Mouse (Mus musculus) neural tube, embryonic 13.5 days (tissue): ENCODE data around the gene Wdr90. TPM values are rescaled to one million over a fixed set of nuclear protein-coding genes. Genes with fewer than 3 reads are reported as not detected.

Experiments
- ATAC-seq: fragments of 200-750 bp; cut with Nextera tagmentation; 2 replicates; pipeline ENCODE4 v1.8.0; 2017; ENCODE audit warnings: low read depth, mild to moderate bottlenecking, moderate TSS enrichment, moderate library complexity
- H3K27ac ChIP-seq: fragments of 300-500 bp; sonication (generic); replicated peaks from 2 replicates; pipeline ENCODE4 v1.5.1; 2015; ENCODE audit warnings: moderate library complexity, mild to moderate bottlenecking, inconsistent platforms
- H3K27me3 ChIP-seq: fragments of 300-500 bp; sonication (generic); 2 replicates; pipeline ENCODE4 v1.6.1; 2015; ENCODE audit warnings: mild to moderate bottlenecking, inconsistent platforms
- H3K36me3 ChIP-seq: fragments of 300-500 bp; sonication (generic); 2 replicates; pipeline ENCODE4 v1.6.1; 2015; ENCODE audit warnings: mild to moderate bottlenecking, inconsistent platforms
- H3K4me1 ChIP-seq: fragments of 300-500 bp; sonication (generic); replicated peaks from 2 replicates; pipeline ENCODE4 v1.6.1; 2015; ENCODE audit warnings: inconsistent platforms
- H3K4me2 ChIP-seq: fragments of 300-500 bp; sonication (generic); 2 replicates; pipeline ENCODE4 v1.6.1; 2015; ENCODE audit warnings: inconsistent platforms, mild to moderate bottlenecking, moderate library complexity
- H3K4me3 ChIP-seq: fragments of 300-500 bp; sonication (generic); 2 replicates; pipeline ENCODE4 v1.5.1; 2015; ENCODE audit warnings: mild to moderate bottlenecking, inconsistent platforms
- H3K9ac ChIP-seq: fragments of 300-500 bp; sonication (generic); 2 replicates; pipeline ENCODE4 v1.6.1; 2015; ENCODE audit warnings: moderate library complexity, mild to moderate bottlenecking, inconsistent platforms
- H3K9me3 ChIP-seq: fragments of 300-500 bp; sonication (generic); 2 replicates; pipeline ENCODE4 v1.6.1; 2016; ENCODE audit warnings: inconsistent platforms
- WGBS: fragments of 180-500 bp; shearing (Covaris S2); methylation state at CpG from one replicate; pipeline ENCODE4 v1.1.7; 2015; 5-methylcytosine and 5-hydroxymethylcytosine counted together
- polyA plus RNA-seq: library from polyadenylated mRNA; unstranded; fragments of >200 nt; fragmentation: Nextera tagmentation; extraction: Ambion mirVana; gene quantifications from 2 replicates; pipeline ENCODE4 v1.2.1, GENCODE M21; 2015

Gene Wdr90
- 14.1 and 15.6 TPM in 2 replicates for polyA plus RNA-seq

GRCm38 (mm10) chr17:25860832-25861703, at the start of gene Wdr90:
Gene Wdr90, minus strand, starts transcription at chr17:25861501.
- Histone ChIP-seq H3K4me3 (peak within 1 kb of the TSS; percentile 68), H3K4me1 (peaks cover 19% of the 10 kb centered on the region), H3K36me3 (no peaks in the 10 kb centered on the region), H3K9me3 (no peaks in the 10 kb centered on the region), H3K27me3 (no peaks in the 10 kb centered on the region), H3K4me2 (peak within 1 kb of the TSS; percentile 88), H3K27ac (peak within 1 kb of the TSS; percentile 90), H3K9ac (peak within 1 kb of the TSS; percentile 83)
- ATAC-seq: peak; percentile 94
- WGBS: 4% methylated on average over 65 of the region's 65 CpGs

GRCm38 (mm10) chr17:25907640-25908039, 46.3 kb upstream of the Wdr90 start:
- Histone ChIP-seq H3K27me3 (no peaks in the 10 kb centered on the region), H3K9ac (no peak overlapping the region), H3K27ac (no peak overlapping the region), H3K36me3 (peaks cover 4% of the 10 kb centered on the region; the same call in 1 of the 2 replicates), H3K9me3 (no peaks in the 10 kb centered on the region), H3K4me2 (no peak overlapping the region), H3K4me1 (no peaks in the 10 kb centered on the region), H3K4me3 (no peak overlapping the region)
- 87% methylated on average over 2 of the region's 2 CpGs for WGBS
- ATAC-seq: no peak

- peaks cover 12% of the 10 kb centered on the region; the same call in 1 of the 2 replicates for H3K36me3 ChIP-seq
- no peak overlapping the region for H3K4me3 ChIP-seq
- no peaks in the 10 kb centered on the region for H3K27me3 ChIP-seq
- ATAC-seq: no peak
- no peak overlapping the region for H3K4me2 ChIP-seq
- H3K27ac ChIP-seq: no peak overlapping the region
- H3K9me3 ChIP-seq: no peaks in the 10 kb centered on the region
- H3K9ac ChIP-seq: no peak overlapping the region
- 84% methylated on average over 3 of the region's 3 CpGs for WGBS
- H3K4me1 ChIP-seq: no peaks in the 10 kb centered on the region
Measured at GRCm38 (mm10) chr17:25903061-25903460, 41.8 kb upstream of the Wdr90 start.

DNA sequence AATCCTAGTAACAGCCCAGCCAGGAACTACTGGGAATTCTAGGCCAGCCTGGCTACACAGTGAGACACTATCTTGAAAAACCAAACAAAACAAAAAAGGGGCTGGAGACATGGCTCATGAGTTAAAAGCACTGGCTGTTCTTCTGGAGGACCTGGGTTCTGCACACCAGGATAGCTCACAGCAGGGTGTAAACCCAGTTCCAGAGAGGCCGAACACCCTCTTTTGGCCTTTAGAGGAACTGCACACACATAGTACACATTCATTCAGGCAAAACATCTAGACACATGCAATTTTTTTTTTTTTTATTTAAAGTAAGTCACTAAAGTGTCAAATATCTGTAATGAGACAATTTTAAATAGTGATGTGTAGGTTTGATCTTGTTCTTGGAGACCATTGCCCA, 38.9 kb upstream of the Wdr90 start:
- peaks cover 8% of the 10 kb centered on the region; the same call in 1 of the 2 replicates for H3K36me3 ChIP-seq
- H3K27me3 ChIP-seq: no peaks in the 10 kb centered on the region
- no peaks in the 10 kb centered on the region for H3K9me3 ChIP-seq
- no peak overlapping the region for H3K27ac ChIP-seq
- H3K4me2 ChIP-seq: no peak overlapping the region
- 94% methylated on average over 1 of the region's 1 CpGs for WGBS
- H3K4me1 ChIP-seq: peaks cover 14% of the 10 kb centered on the region; the same call in 1 of the 2 replicates
- ATAC-seq: no peak
- no peak overlapping the region for H3K9ac ChIP-seq
- no peak overlapping the region for H3K4me3 ChIP-seq

- Histone ChIP-seq H3K4me3 (no peak overlapping the region), H3K27ac (no peak overlapping the region), H3K36me3 (peaks cover 8% of the 10 kb centered on the region; the same call in 1 of the 2 replicates), H3K4me2 (no peak overlapping the region), H3K9me3 (no peaks in the 10 kb centered on the region), H3K4me1 (peaks cover 17% of the 10 kb centered on the region), H3K27me3 (no peaks in the 10 kb centered on the region), H3K9ac (no peak overlapping the region)
- WGBS: 74% methylated on average over 12 of the region's 12 CpGs
- ATAC-seq: no peak
Measured at GRCm38 (mm10) chr17:25895891-25896290, 34.6 kb upstream of the Wdr90 start.

DNA sequence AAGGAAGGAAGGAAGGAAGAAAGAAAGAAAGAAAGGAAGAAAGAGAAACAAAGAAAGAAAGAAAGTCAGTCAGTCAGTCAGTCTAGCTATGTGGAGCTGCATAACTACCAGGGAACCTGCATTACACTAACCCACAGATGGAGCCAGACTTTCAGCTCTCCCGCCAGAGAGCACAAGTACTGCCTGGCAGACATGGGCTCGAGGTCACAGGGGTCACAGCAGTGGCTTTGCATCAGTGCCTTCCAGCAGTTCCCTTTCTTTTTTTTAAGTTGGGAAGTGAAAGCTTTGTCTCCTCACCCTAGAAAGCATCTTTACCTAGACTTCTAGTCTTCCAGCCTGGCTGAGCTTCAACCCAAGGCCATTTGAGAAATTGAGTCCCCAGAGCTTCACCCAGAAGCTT, 34.1 kb upstream of the Wdr90 start:
- H3K4me2 ChIP-seq: no peak overlapping the region
- H3K27me3 ChIP-seq: no peaks in the 10 kb centered on the region
- no peak overlapping the region for H3K27ac ChIP-seq
- H3K4me1 ChIP-seq: peaks cover 17% of the 10 kb centered on the region
- peaks cover 3% of the 10 kb centered on the region; the same call in 1 of the 2 replicates for H3K36me3 ChIP-seq
- no peak for ATAC-seq
- no peak overlapping the region for H3K4me3 ChIP-seq
- H3K9me3 ChIP-seq: no peaks in the 10 kb centered on the region
- WGBS: 31% methylated on average over 2 of the region's 2 CpGs
- no peak overlapping the region for H3K9ac ChIP-seq

DNA sequence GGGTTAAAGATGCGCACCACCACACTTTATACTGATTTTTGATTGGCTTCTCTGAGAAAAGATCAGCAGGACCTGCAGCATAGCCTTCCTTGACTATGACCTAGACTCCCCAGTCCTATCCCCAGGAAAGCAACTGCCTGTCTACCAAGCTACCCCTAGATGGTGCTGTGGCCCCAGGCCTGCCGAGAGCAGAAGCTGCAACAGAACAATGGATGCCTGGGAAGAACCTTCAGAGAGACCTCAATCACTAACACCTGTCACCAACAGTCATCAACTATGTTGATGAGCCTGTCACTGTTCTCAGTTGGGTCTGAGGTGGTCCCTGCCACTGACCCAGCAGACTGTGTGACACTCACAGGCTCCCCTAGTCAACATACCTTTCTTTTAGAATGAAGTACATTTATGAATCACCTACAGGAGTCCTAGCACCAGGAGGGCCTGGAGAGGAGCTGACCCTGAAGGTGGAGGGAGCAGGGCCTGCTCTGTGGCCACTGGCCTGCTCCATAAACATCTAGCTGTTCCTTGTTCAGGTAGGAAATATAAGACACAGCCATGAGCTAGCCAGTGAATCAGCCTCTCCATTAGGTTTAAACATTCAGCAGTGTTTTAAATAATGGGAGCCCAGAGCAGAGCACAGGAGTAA, 32.8 kb upstream of the Wdr90 start:
- H3K4me2 ChIP-seq: no peak overlapping the region
- H3K27me3 ChIP-seq: no peaks in the 10 kb centered on the region
- H3K9me3 ChIP-seq: no peaks in the 10 kb centered on the region
- H3K4me1 ChIP-seq: peaks cover 17% of the 10 kb centered on the region
- peak; percentile 82 for ATAC-seq
- no peak overlapping the region for H3K4me3 ChIP-seq
- H3K9ac ChIP-seq: no peak overlapping the region
- peak overlapping the region; percentile 70 for H3K27ac ChIP-seq
- 26% methylated on average over 2 of the region's 2 CpGs for WGBS
- peaks cover 12% of the 10 kb centered on the region for H3K36me3 ChIP-seq

GRCm38 (mm10) chr17:25888837-25889236, 27.5 kb upstream of the Wdr90 start:
- 90% methylated on average over 3 of the region's 3 CpGs for WGBS

DNA sequence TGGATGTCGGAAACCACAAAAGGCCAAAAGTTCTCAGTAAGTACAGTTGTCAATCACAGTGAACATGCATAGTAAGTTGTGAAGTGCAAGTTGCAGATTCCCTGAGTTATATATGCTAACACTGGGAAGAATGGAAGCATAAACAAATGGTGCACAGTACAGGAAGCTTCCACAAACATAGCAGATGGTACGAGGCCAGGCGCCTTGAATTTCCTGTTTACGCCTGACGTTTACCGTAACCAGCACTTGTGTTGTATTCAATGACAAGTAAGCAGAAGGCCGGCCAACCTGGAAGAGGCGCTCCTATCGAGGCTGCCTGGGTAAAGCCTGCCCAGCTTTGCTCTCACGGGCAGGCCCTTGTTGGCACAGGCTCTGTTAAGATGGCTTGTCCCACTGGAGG, 26.2 kb upstream of the Wdr90 start:
- no peak overlapping the region for H3K27ac ChIP-seq
- no peaks in the 10 kb centered on the region for H3K27me3 ChIP-seq
- no peak overlapping the region for H3K4me3 ChIP-seq
- peaks cover 59% of the 10 kb centered on the region for H3K36me3 ChIP-seq
- no peaks in the 10 kb centered on the region for H3K9me3 ChIP-seq
- ATAC-seq: no peak
- WGBS: 84% methylated on average over 10 of the region's 10 CpGs
- H3K4me1 ChIP-seq: no peaks in the 10 kb centered on the region; the same call in 1 of the 2 replicates
- no peak overlapping the region for H3K9ac ChIP-seq
- no peak overlapping the region for H3K4me2 ChIP-seq

More at GRCm38 (mm10) chr17:25888837-25889236, 27.5 kb upstream of the Wdr90 start:
- H3K27me3 ChIP-seq: no peaks in the 10 kb centered on the region
- no peaks in the 10 kb centered on the region; the same call in 1 of the 2 replicates for H3K4me1 ChIP-seq
- H3K9me3 ChIP-seq: no peaks in the 10 kb centered on the region
- no peak for ATAC-seq
- no peak overlapping the region for H3K27ac ChIP-seq
- H3K4me3 ChIP-seq: no peak overlapping the region
- no peak overlapping the region for H3K4me2 ChIP-seq
- no peak overlapping the region for H3K9ac ChIP-seq
- peaks cover 45% of the 10 kb centered on the region for H3K36me3 ChIP-seq

- Histone ChIP-seq H3K27ac (no peak overlapping the region), H3K9ac (no peak overlapping the region), H3K4me2 (no peak overlapping the region), H3K4me1 (peaks cover under 1% of the 10 kb centered on the region; the same call in 1 of the 2 replicates), H3K27me3 (no peaks in the 10 kb centered on the region), H3K9me3 (no peaks in the 10 kb centered on the region), H3K4me3 (no peak overlapping the region), H3K36me3 (peaks cover 66% of the 10 kb centered on the region)
- no peak for ATAC-seq
Measured at GRCm38 (mm10) chr17:25886806-25887205, 25.5 kb upstream of the Wdr90 start.

- Histone ChIP-seq H3K27ac (no peak overlapping the region), H3K9ac (no peak overlapping the region), H3K4me1 (peaks cover 12% of the 10 kb centered on the region), H3K4me3 (no peak overlapping the region), H3K27me3 (no peaks in the 10 kb centered on the region), H3K9me3 (no peaks in the 10 kb centered on the region), H3K4me2 (no peak overlapping the region), H3K36me3 (peaks cover 70% of the 10 kb centered on the region)
- WGBS: 55% methylated on average over 4 of the region's 4 CpGs
- ATAC-seq: no peak
Measured at GRCm38 (mm10) chr17:25885636-25886035, 24.3 kb upstream of the Wdr90 start.

GRCm38 (mm10) chr17:25883824-25884223, 22.5 kb upstream of the Wdr90 start:
- Histone ChIP-seq H3K9me3 (no peaks in the 10 kb centered on the region), H3K4me2 (no peak overlapping the region), H3K27ac (no peak overlapping the region), H3K4me1 (peaks cover 18% of the 10 kb centered on the region), H3K9ac (no peak overlapping the region), H3K36me3 (peaks cover 66% of the 10 kb centered on the region), H3K27me3 (no peaks in the 10 kb centered on the region), H3K4me3 (no peak overlapping the region)
- 91% methylated on average over 3 of the region's 3 CpGs for WGBS
- ATAC-seq: no peak
